Mouse (Mus musculus) testis, postnatal 14 days (tissue): ENCODE data around the gene Olfr623.

Experiments
- DNase-seq: peaks from one replicate; pipeline ENCODE4 v3.0.0; 2021; ENCODE audit warnings: low spot score

Olfr623 gene

DNA sequence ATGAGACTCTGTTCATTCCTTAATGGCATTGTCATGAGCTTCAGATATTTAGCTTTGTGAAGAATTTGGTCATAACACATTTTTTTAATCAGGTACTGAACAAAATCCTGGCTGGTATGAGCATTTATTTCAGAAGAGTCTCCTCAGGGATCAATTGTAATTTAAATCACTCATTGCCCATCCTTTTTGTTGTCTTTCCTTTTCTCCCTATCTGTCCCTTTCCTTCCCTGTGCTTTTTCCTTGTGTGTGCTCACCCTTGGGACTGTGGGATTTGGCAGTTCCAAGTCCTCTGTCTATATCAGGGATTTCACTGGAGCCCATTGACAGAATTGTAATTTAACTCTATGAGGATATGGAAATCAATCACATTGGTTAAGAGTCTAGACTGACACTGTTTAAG, at the start of gene Olfr623:
TSS of gene Olfr623 (minus strand) at position 101 of the 400 bp plus-strand sequence.
- DNase-seq: no peak

DNA sequence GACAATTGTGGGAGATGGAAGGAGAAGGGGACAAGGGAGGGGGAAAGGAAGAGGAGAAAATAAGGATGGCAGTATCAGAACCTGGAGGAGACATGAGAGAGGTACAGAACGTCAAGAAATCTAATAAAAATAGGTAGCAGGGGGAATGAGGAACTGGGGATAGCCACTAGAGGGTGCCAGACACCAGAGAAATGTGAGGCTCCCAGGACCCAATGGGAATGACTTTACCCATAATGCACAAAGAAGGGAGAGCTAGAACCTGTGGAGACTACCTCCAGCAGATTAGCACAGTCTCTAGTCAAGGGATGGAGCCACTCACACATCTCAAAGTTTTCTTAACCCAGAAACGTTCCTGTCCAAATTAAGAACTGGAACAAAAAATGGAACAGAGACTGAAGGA, 48.5 kb upstream of the Olfr623 start:
- no peak for DNase-seq

DNA sequence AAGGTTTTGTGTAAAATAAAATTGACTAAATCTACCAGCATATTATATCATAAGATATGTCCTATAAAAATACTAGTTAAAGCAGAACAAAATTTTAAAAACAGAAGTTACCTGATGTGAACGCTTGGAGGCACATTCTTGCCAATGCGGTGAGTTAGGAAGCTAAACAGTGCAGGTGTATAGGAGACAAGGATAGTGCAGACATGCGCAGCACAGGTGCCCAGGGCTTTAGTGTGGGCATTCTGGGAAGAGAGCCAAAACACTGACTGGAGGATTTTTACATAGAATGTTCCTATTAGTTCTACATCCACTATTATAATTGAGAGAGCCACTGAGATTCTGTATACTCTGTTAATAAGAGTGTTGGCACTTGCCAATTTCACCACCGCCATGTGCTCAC, 36.0 kb upstream of the Olfr623 start:
- DNase-seq: no peak

DNA sequence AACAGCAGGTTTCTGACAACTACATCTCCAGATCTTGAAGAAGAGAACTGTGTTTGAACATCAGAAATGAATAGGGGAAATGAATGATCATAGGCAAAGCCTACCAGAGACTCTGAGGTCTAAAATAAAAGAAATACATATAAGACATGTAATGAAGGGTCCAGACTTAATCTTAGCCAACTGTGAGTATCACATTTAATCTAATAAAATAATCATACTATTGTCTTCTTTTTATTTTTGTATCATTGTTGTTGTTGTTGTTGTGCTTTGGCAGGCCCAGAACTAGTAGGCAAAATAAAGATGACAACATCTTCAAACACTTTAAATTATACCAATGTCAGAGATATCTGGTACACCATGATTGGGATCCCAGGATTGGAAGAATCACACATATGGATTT, 18.9 kb upstream of the Olfr623 start, which contains the start of gene Olfr625-ps1:
TSS of gene Olfr625-ps1 (plus strand) at position 301 of the 400 bp plus-strand sequence.
- no peak for DNase-seq

DNA sequence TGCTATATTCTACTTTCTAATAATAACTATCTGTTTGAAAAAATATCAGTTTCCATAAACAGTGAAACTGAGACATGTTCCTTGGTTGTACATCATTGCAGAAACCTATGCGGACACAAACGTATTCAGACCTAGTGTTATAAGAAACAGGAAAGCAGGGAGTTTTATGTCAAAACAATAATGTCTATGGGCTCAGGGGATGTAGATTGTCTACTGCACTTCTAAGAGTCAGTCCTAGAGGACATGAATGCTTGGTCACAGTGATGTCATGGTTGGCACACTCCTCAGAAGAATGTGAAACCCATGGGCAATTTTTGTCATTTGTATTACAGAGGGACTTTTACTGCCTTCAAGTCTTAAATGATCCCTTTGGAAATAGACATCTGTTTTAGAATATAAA, 7.6 kb upstream of the Olfr623 start, which contains the start of gene Olfr624:
TSS of gene Olfr624 (minus strand) at position 101 of the 400 bp plus-strand sequence.
- DNase-seq: no peak

DNA sequence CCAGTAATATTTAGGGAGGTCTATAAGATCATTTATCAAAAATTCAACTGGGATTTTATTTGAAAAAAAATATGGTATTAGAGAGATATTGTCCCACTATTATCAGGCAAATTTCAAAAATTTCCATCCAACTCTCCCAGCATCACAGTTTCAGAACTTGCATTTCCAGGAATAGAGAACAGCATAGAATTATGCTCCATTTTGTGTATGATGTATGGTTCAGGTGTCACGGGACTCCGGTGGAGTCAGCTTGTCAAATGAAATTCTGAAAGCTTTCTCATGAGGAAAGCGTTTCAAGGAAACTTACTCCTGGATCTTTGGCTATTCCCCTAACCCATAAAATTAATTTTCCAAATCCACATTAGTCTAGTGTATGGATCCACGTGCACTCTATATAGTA, 19.4 kb downstream of the Olfr623 start:
- no peak for DNase-seq

DNA sequence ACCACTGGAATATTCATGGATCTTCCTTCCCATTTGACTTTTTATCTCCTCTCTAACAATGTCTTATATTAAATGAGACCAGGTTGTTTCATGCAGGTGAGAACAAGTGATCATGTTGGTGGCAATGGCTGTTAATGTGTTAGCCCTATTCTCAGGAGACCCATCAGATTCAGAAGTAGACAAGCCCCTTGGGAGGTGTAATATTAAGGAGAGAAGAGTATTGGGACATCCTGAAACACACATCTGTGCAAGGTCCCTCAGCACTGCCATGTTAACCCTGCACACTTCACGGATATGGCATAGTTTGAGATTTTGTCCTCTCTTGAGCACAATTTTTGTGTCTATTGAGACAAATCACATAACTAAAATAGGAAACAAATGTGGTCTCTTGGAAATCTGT, 20.9 kb downstream of the Olfr623 start, which contains the start of gene Olfr622:
TSS of gene Olfr622 (minus strand) at position 101 of the 400 bp plus-strand sequence.
- no peak for DNase-seq

DNA sequence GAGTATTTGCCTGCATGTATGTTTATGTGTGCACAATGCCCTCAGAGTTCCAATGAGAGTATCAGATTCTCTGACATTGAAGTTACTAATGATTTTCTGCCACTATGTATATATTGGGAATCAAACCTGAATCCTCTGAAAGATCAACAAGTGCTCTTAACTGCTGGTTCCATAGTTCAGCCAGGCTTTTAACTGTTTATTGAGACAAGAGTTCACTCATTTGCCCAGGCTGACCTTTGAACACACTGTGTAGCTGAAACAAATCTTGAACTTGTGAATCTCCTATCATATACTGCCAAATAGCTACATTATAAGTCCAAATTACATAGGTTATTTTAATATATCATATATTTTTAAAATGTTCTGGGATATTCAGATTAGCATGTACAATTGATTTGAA, 26.7 kb downstream of the Olfr623 start:
- no peak for DNase-seq

DNA sequence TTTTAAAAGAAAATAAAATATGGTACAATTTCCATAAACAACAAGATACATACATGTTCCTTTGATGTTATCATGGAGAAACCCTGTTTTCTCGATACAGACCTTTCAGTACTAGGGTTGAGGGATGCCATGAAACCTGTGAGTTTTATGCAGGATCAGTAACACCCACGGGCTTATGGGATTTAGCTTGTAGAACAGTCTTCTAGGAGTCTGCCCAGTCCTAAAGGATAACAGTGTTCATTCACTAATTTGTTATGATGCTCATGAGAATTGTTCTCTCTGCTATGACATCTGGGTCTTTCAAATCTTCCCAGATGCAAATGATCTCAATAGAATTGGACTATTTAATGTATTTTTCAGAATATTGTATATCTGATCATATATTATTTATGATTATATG, 51.1 kb downstream of the Olfr623 start, which contains the start of gene Olfr620:
TSS of gene Olfr620 (minus strand) at position 101 of the 400 bp plus-strand sequence.
- DNase-seq: no peak
